Mouse (Mus musculus): ENCODE data around the gene Ntpcr. TPM values are rescaled to one million over a fixed set of nuclear protein-coding genes. Genes with fewer than 3 reads are reported as not detected.

Ntpcr gene
- polyA plus RNA-seq, 1 experiment from 2014 or later, result 31.2 TPM

DNA sequence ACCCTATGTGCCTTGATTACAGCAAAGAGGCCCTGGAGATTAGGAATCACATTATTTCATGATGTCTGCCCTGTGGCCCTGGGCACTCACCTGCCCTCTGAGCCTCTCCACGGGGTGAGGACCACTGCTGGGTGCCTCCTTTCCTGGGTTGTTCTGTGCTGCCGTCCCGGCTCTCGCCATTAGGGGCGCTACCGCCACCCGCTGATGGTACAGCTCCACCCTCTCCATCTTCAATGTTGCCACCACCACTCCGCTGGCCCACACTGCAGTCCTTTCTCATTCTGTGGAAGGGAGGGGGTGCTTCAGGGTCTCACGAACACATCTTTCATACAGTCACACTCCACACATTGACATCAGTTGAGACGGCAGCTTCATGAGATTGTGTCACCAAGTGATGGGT lies 29.3 kb downstream of the Ntpcr start:
- no peaks in the 10 kb centered on the region for H3K36me3 ChIP-seq
- H3K4me2 ChIP-seq (replicated peaks), result no peak overlapping the region
- H3K4me3 ChIP-seq (replicated peaks), result no peak overlapping the region
- peaks cover 9% of the 10 kb centered on the region; the same call in 1 of the 2 replicates for H3K4me1 ChIP-seq (replicated peaks)
- H3K27ac ChIP-seq, result no peak overlapping the region
- ATAC-seq, result no peak
- H3K9ac ChIP-seq, result no peak overlapping the region
- no peaks in the 10 kb centered on the region for H3K9me3 ChIP-seq
- no peaks in the 10 kb centered on the region for H3K27me3 ChIP-seq (replicated peaks)
- 47% methylated on average over 10 of the region's 10 CpGs for WGBS

DNA sequence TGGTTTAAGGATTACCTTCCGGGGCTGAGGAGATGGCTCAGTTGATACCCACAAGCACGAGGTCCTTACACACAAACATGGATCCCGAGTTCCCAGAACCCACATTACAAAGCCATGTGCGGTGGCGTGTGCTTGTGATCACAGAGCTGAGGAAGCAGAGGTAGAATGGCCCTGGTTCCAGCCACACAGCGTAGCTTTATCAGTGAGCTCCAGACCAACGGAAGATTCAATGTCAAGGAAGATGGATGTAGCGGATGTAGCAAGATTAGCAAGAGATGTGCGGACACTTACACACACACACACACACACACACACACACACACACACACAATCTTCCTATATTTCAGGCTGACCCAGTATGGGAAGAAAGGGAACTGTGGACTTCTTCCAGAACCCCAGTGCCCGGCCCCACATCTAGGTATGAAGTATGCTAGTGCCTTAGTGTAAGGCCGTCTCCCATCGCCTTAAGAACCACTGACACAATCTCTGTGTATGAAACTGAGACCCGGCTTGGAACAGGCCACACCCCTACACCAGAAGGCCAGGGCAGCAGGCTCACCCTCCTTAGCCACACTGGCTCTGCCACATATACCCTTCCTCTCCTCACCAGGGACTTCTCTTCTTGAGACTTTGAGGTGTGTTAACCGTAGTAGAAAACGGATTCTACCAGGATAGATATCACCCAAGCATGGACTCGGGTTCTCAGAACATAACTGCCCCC lies 33.5 kb downstream of the Ntpcr start:
- Histone ChIP-seq H3K4me3 (replicated peaks) (no peak overlapping the region), H3K4me1 (replicated peaks) (no peaks in the 10 kb centered on the region), H3K27ac (no peak overlapping the region), H3K4me2 (replicated peaks) (no peak overlapping the region), H3K9ac (no peak overlapping the region), H3K27me3 (replicated peaks) (no peaks in the 10 kb centered on the region), H3K9me3 (no peaks in the 10 kb centered on the region), H3K36me3 (no peaks in the 10 kb centered on the region)
- no peak for ATAC-seq
- WGBS, result 91% methylated on average over 16 of the region's 16 CpGs

DNA sequence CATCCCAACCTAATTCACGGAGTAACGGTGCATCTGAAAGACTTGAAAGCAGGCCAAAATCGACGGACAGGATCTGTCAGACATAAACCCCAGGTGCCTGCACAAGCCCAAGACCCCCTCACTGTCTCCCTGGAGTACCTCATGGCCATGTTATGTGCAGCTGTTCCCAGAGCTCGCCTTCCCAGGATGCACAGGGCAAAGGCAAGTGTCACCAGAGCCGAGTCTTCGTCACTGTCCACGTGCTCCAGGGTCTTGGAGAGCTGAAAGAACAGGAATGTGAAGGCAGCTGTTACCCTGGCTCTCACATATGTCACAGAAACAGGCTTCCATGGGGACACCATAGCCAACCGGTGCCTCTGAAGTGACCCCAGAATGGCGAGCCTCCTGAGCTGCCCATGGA lies 38.3 kb downstream of the Ntpcr start:
- Histone ChIP-seq H3K4me2 (replicated peaks) (no peak overlapping the region), H3K36me3 (no peaks in the 10 kb centered on the region), H3K9ac (no peak overlapping the region), H3K4me1 (replicated peaks) (no peaks in the 10 kb centered on the region), H3K9me3 (no peaks in the 10 kb centered on the region), H3K27ac (no peak overlapping the region), H3K4me3 (replicated peaks) (no peak overlapping the region), H3K27me3 (replicated peaks) (no peaks in the 10 kb centered on the region)
- no peak for ATAC-seq
- WGBS, result 75% methylated on average over 10 of the region's 10 CpGs

- Histone ChIP-seq H3K4me1 (replicated peaks) (0 out of 2 replicates have a peak, but pooled peaks cover under 1% of the 10 kb centered on the region), H3K36me3 (no peaks in the 10 kb centered on the region), H3K9ac (no peak overlapping the region), H3K9me3 (no peaks in the 10 kb centered on the region), H3K27ac (no peak overlapping the region), H3K4me3 (replicated peaks) (no peak overlapping the region), H3K4me2 (replicated peaks) (no peak overlapping the region), H3K27me3 (replicated peaks) (no peaks in the 10 kb centered on the region)
- ATAC-seq, result no peak
- 34% methylated on average over 2 of the region's 2 CpGs for WGBS
Measured at GRCm38 (mm10) chr8:125772300-125772699, 42.5 kb downstream of the Ntpcr start.

DNA sequence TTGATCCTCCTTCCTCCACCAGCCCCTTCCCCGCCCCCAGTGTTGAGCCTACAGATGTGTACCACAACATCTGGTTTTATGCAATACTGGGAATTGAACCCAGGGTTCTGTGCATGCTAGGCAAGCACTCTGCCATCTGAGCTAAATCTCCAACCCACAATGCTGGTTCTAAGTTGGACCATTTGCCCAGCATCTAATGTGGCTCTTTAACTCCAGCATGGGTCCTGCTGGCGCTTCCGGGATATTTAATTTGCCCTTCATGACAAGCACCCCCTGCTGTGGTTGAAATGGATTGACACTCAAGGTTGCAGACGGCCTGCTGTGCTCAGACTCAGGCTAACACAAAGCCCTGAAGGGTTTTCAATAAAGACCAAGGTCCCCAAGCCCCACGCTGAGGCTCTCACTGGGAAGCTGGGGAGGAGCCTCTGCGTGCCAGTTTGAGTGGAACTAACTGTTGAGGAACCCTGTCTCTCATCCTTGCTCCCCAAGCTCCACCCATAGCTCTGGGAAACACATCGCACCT lies 43.6 kb downstream of the Ntpcr start:
- no peaks in the 10 kb centered on the region for H3K27me3 ChIP-seq (replicated peaks)
- H3K36me3 ChIP-seq, result no peaks in the 10 kb centered on the region
- ATAC-seq, result no peak
- H3K4me3 ChIP-seq (replicated peaks), result no peak overlapping the region
- H3K27ac ChIP-seq, result no peak overlapping the region
- H3K4me1 ChIP-seq (replicated peaks), result 0 out of 2 replicates have a peak, but pooled peaks cover 3% of the 10 kb centered on the region
- whole genome bisulfite sequencing, result 68% methylated on average over 7 of the region's 7 CpGs
- no peak overlapping the region for H3K9ac ChIP-seq
- H3K9me3 ChIP-seq, result no peaks in the 10 kb centered on the region
- no peak overlapping the region for H3K4me2 ChIP-seq (replicated peaks)

- WGBS, result 51% methylated on average over 3 of the region's 3 CpGs
Measured at GRCm38 (mm10) chr8:125775031-125775430, 45.3 kb downstream of the Ntpcr start.

DNA sequence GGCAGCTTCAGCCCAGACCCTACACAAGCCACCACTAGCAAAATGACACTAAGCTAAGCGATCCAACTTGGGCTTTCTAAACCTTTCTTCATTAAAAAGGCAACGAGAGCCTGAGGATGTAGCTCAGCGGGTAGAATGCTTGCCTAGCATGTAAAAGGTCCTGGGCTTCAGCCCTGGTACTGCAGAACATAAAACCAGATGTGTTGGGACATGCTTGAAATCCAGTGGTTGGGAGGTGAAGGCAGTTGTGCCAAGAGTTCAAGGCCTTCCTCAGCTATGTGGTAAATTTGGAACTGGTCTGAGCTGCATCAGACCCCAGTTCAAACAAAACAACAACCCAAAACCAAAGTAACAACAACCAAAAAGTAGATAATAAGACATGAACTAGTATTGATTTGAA lies 46.6 kb downstream of the Ntpcr start:
- 94% methylated on average over 3 of the region's 3 CpGs for WGBS
- Histone ChIP-seq H3K4me3 (replicated peaks) (no peak overlapping the region), H3K4me1 (replicated peaks) (0 out of 2 replicates have a peak, but pooled peaks cover 3% of the 10 kb centered on the region), H3K27ac (no peak overlapping the region), H3K27me3 (replicated peaks) (no peaks in the 10 kb centered on the region), H3K9me3 (no peaks in the 10 kb centered on the region), H3K4me2 (replicated peaks) (no peak overlapping the region), H3K36me3 (no peaks in the 10 kb centered on the region), H3K9ac (no peak overlapping the region)
- ATAC-seq, result no peak

More at GRCm38 (mm10) chr8:125775031-125775430, 45.3 kb downstream of the Ntpcr start:
- Histone ChIP-seq H3K36me3 (no peaks in the 10 kb centered on the region), H3K4me2 (replicated peaks) (no peak overlapping the region), H3K27me3 (replicated peaks) (no peaks in the 10 kb centered on the region), H3K27ac (no peak overlapping the region), H3K4me3 (replicated peaks) (no peak overlapping the region), H3K4me1 (replicated peaks) (0 out of 2 replicates have a peak, but pooled peaks cover 3% of the 10 kb centered on the region), H3K9me3 (no peaks in the 10 kb centered on the region), H3K9ac (no peak overlapping the region)
- no peak for ATAC-seq

GRCm38 (mm10) chr8:125776800-125777199 lies 47.0 kb downstream of the Ntpcr start:
- peak; percentile 61 for ATAC-seq
- Histone ChIP-seq H3K36me3 (no peaks in the 10 kb centered on the region), H3K4me2 (replicated peaks) (no peak overlapping the region), H3K4me1 (replicated peaks) (0 out of 2 replicates have a peak, but pooled peaks cover 3% of the 10 kb centered on the region), H3K9me3 (no peaks in the 10 kb centered on the region), H3K9ac (no peak overlapping the region), H3K27ac (no peak overlapping the region), H3K27me3 (replicated peaks) (no peaks in the 10 kb centered on the region), H3K4me3 (replicated peaks) (no peak overlapping the region)
- WGBS, result 45% methylated on average over 6 of the region's 6 CpGs

DNA sequence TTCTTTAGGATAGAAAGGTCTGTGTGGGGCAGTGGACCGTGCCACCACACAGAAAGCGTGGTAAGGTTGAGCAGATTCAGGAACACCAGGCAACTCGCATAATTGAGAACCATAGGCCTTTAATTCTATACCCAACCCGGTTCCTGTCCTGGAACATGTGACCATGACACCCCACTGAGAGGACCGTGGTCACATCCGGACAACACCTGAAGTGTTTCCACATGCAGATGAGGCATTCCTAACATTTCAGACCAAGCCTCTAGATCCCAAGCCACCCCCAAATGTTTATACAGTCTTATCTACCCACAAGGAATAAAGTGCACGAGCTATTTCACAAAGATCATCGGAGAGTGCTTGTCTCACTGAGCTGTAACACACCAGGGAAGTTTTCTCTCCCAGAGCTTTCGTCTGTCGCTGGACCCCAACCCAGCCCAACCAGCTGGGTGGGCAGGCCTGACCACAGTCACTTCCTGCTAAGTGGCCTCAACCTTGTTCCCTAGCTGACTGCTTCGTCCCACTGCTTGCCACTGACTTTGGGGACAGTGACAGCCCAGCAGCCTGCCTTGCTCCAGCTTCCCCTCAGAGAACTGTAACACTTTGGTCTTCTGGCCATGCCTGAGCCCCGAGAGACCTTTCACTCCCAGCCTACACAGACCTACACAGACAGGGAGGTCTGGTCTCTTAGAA lies 47.9 kb downstream of the Ntpcr start:
- WGBS, result 49% methylated on average over 12 of the region's 12 CpGs
- Histone ChIP-seq H3K27me3 (replicated peaks) (no peaks in the 10 kb centered on the region), H3K36me3 (no peaks in the 10 kb centered on the region), H3K27ac (no peak overlapping the region), H3K9ac (no peak overlapping the region), H3K4me3 (replicated peaks) (no peak overlapping the region), H3K4me2 (replicated peaks) (no peak overlapping the region), H3K9me3 (no peaks in the 10 kb centered on the region), H3K4me1 (replicated peaks) (0 out of 2 replicates have a peak, but pooled peaks cover 3% of the 10 kb centered on the region)
- no peak for ATAC-seq

GRCm38 (mm10) chr8:125778919-125779318 lies 49.2 kb downstream of the Ntpcr start:
- ATAC-seq, result no peak
- no peak overlapping the region for H3K4me3 ChIP-seq (replicated peaks)
- H3K27ac ChIP-seq, result no peak overlapping the region
- H3K4me2 ChIP-seq (replicated peaks), result no peak overlapping the region
- no peaks in the 10 kb centered on the region for H3K27me3 ChIP-seq (replicated peaks)
- H3K9me3 ChIP-seq, result no peaks in the 10 kb centered on the region
- 88% methylated on average over 5 of the region's 5 CpGs for WGBS
- H3K36me3 ChIP-seq, result no peaks in the 10 kb centered on the region
- 0 out of 2 replicates have a peak, but pooled peaks cover 3% of the 10 kb centered on the region for H3K4me1 ChIP-seq (replicated peaks)
- no peak overlapping the region for H3K9ac ChIP-seq

DNA sequence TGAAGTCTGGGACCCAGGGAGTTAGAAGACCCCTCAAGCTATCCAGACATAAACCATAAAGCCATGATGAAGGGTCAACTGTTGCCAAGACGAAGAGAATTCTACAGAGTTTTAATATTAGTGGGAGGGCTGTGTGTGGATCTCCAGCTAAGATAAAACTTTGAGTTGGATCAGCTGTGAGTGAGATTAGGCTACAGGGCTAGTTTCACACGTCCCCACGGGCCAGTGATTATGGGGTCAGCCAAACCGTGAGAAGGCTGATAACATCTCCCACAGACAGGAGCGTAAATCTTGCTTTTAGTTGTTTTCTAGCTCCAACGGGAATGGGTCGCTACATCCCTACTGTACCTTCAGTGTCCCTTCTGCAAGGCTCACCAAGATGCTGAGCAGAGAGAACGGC lies 49.9 kb downstream of the Ntpcr start:
- Histone ChIP-seq H3K4me2 (replicated peaks) (no peak overlapping the region), H3K9ac (no peak overlapping the region), H3K4me1 (replicated peaks) (0 out of 2 replicates have a peak, but pooled peaks cover 3% of the 10 kb centered on the region), H3K9me3 (no peaks in the 10 kb centered on the region), H3K27me3 (replicated peaks) (no peaks in the 10 kb centered on the region), H3K4me3 (replicated peaks) (no peak overlapping the region), H3K36me3 (no peaks in the 10 kb centered on the region), H3K27ac (no peak overlapping the region)
- WGBS, result 47% methylated on average over 8 of the region's 8 CpGs
- no peak for ATAC-seq

- WGBS, result 49% methylated on average over 3 of the region's 3 CpGs
- Histone ChIP-seq H3K4me1 (replicated peaks) (0 out of 2 replicates have a peak, but pooled peaks cover 3% of the 10 kb centered on the region), H3K27ac (no peak overlapping the region), H3K9ac (no peak overlapping the region), H3K9me3 (no peaks in the 10 kb centered on the region), H3K36me3 (no peaks in the 10 kb centered on the region), H3K27me3 (replicated peaks) (no peaks in the 10 kb centered on the region), H3K4me2 (replicated peaks) (no peak overlapping the region), H3K4me3 (replicated peaks) (no peak overlapping the region)
- ATAC-seq, result no peak
Measured at GRCm38 (mm10) chr8:125782161-125782560, 52.4 kb downstream of the Ntpcr start.
